Comparison of ENCODE assay signal across 35 mouse cellular contexts in the genomic region with DNA sequence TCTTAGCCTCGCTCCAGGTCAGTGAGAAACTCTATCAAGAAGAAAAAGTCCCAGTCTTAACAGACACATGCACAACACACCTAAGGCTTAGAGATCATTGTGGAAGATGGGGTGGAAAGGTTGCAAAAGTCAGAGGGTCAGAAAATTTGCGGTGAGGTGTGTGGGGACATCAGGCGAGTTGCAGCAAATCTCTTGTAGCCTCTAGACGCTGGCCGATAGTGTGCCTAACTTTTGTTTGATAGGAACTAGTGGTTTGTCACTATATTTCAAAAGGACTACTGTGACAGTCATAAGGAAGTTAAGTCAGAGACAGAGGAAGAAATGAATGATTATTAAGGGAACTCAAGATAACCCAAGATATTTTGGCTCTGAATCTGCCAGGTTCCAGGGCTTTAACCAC. TPM values are rescaled to one million over a fixed set of nuclear protein-coding genes. Genes with fewer than 3 reads are reported as not detected.
A peak's percentile ranks its signal among the peaks of the same experiment; 100 is the strongest.
DNase-seq lines count a peak whose midpoint lies in the region; ATAC-seq lines count a peak whose summit lies in the region.
"Had no signal": no experiment of that assay in that cellular context is flagged by ENCODE, and none has a peak within 500 bp of the region (broad histone marks: within the 10 kb centered on the region; RNA-seq: fewer than 3 reads in every experiment).

No protein-coding gene starts in this region.

- no peak overlapping the region for H3K9ac ChIP-seq in lung, embryonic 15.5 days
- no peak overlapping the region for H3K9ac ChIP-seq in intestine, embryonic 14.5 days (ENCODE audit: low read length)
- H3K9ac ChIP-seq: heart, embryonic 13.5 days; hindbrain, embryonic 15.5 days; kidney, embryonic 15.5 days; liver, embryonic 13.5 days had no signal

- H3K9me3 ChIP-seq in lung, embryonic 15.5 days = no peaks in the 10 kb centered on the region
- no peaks in the 10 kb centered on the region for H3K9me3 ChIP-seq in intestine, embryonic 14.5 days (ENCODE audit: control insufficient read depth, low read length)
- H3K9me3 ChIP-seq: heart, embryonic 13.5 days; hindbrain, embryonic 10.5 days; hindbrain, embryonic 15.5 days; kidney, embryonic 15.5 days; liver, embryonic 13.5 days had no signal

- H3K27ac ChIP-seq in lung, embryonic 15.5 days = peak overlapping the region; percentile 80
- peak overlapping the region; percentile 69 for H3K27ac ChIP-seq in intestine, embryonic 14.5 days (ENCODE audit: low read depth)
- H3K27ac ChIP-seq: heart, adult 2 months; heart, embryonic 13.5 days; hindbrain, embryonic 10.5 days; hindbrain, embryonic 15.5 days; kidney, embryonic 15.5 days; left cerebral cortex, adult 2 months; liver, embryonic 13.5 days; macrophage had no signal

- H3K36me3 ChIP-seq in lung, embryonic 15.5 days = no peaks in the 10 kb centered on the region
- no peaks in the 10 kb centered on the region for H3K36me3 ChIP-seq in intestine, embryonic 14.5 days (ENCODE audit: control insufficient read depth, insufficient read depth, low read length)
- H3K36me3 ChIP-seq: heart, embryonic 13.5 days; hindbrain, embryonic 10.5 days; hindbrain, embryonic 15.5 days; kidney, embryonic 15.5 days; liver, embryonic 13.5 days had no signal

- no peak for ATAC-seq in lung, embryonic 15.5 days (ENCODE audit: borderline replicate concordance, extremely low read depth, low FRiP score, low TSS enrichment)
- ATAC-seq in intestine, embryonic 14.5 days (replicated peaks; ENCODE audit: low FRiP score, low TSS enrichment, low read depth) = no peak
- peak; percentile 47 for ATAC-seq in megakaryocyte progenitor cell, adult 5-6 weeks (replicated peaks; ENCODE audit: poor library complexity)
- ATAC-seq: forebrain, embryonic 14.5 days; inflammation-experienced regulatory T-cells, adult 6 months had no signal

- no peak overlapping the region for H3K4me2 ChIP-seq in lung, embryonic 15.5 days
- peak overlapping the region; percentile 3; the same call in 1 of the 2 replicates for H3K4me2 ChIP-seq in intestine, embryonic 14.5 days (ENCODE audit: low read length)
- H3K4me2 ChIP-seq: heart, embryonic 13.5 days; hindbrain, embryonic 15.5 days; kidney, embryonic 15.5 days; liver, embryonic 13.5 days; midbrain, embryonic 11.5 days had no signal

- 81% methylated on average over 5 of the region's 5 CpGs for WGBS in lung, embryonic 15.5 days
- 91% methylated on average over 5 of the region's 5 CpGs for WGBS in intestine, embryonic 14.5 days

- H3K27me3 ChIP-seq in lung, embryonic 15.5 days = no peaks in the 10 kb centered on the region
- no peaks in the 10 kb centered on the region for H3K27me3 ChIP-seq in intestine, embryonic 14.5 days (replicated peaks; ENCODE audit: control insufficient read depth, insufficient read depth, low read length)
- H3K27me3 ChIP-seq: heart, embryonic 13.5 days; hindbrain, embryonic 15.5 days; kidney, embryonic 15.5 days; liver, embryonic 13.5 days had no signal

- H3K4me3 ChIP-seq in lung, embryonic 15.5 days = no peak overlapping the region
- H3K4me3 ChIP-seq in intestine, embryonic 14.5 days (ENCODE audit: low read depth, low read length) = no peak overlapping the region
- H3K4me3 ChIP-seq: heart, adult 2 months; heart, embryonic 13.5 days; hindbrain, embryonic 10.5 days; hindbrain, embryonic 15.5 days; kidney, embryonic 15.5 days; left cerebral cortex, adult 2 months; liver, embryonic 13.5 days had no signal

- DNase-seq in lung, postnatal 25 days (ENCODE audit: low spot score) = no peak
- no peak for DNase-seq in intestine, embryonic 14.5 days (ENCODE audit: low spot score)
- DNase-seq in cerebellum, adult 11 months = no peak
- DNase-seq in urinary bladder, adult 18-20 months (ENCODE audit: low spot score in 2 of 2) = no peak
- no peak for DNase-seq in kidney, adult 18-20 months
- DNase-seq: adrenal gland, postnatal 25 days; cerebellum, postnatal 36 days; gastrocnemius, postnatal 25 days; heart, adult 2 months; kidney, postnatal 25 days; liver, embryonic 13.5 days; right cerebral cortex, postnatal 25 days had no signal

- peaks cover 17% of the 10 kb centered on the region for H3K4me1 ChIP-seq in lung, embryonic 15.5 days
- H3K4me1 ChIP-seq in intestine, embryonic 14.5 days (replicated peaks; ENCODE audit: control insufficient read depth, insufficient read depth, low read length) = peaks cover 12% of the 10 kb centered on the region
- H3K4me1 ChIP-seq: liver, embryonic 13.5 days had no signal

RNA-seq across cellular contexts. Expression of gene S100a6, which starts 14.7 kb away (rescaled TPM):
- 148 and 158 TPM in 2 replicates for polyA plus RNA-seq in lung, embryonic 15.5 days (2015; fragmentation: Nextera tagmentation; extraction: Ambion mirVana)
- polyA plus RNA-seq in intestine, embryonic 14.5 days (2014; fragmentation: Nextera tagmentation; extraction: Ambion mirVana) = 359 and 401 TPM in 2 replicates
- 31.2 and 57.3 TPM in 2 replicates for total RNA-seq in megakaryocyte progenitor cell, adult 5-6 weeks (2015)
- total RNA-seq in megakaryocyte progenitor cell, adult 5-6 weeks (2017) = 10.7 and 21.3 TPM in 2 replicates

RNA-seq across cellular contexts. Expression of gene S100a5, which starts 19.0 kb away (rescaled TPM):
- not detected in 2 replicates for polyA plus RNA-seq in lung, embryonic 15.5 days (2015; fragmentation: Nextera tagmentation; extraction: Ambion mirVana)
- 5.1 and 8.6 TPM in 2 replicates for polyA plus RNA-seq in intestine, embryonic 14.5 days (2014; fragmentation: Nextera tagmentation; extraction: Ambion mirVana)
- total RNA-seq in megakaryocyte progenitor cell, adult 5-6 weeks (2015) = not detected in 2 replicates
- total RNA-seq in megakaryocyte progenitor cell, adult 5-6 weeks (2017) = not detected in 2 replicates
- total RNA-seq: adrenal gland, adult 18-20 months; adrenal gland, postnatal 25 days; gastrocnemius, postnatal 25 days; heart, adult 2 months; heart, postnatal 10 days; layer of hippocampus, postnatal 14 days; left cerebral cortex, adult 2 months; left cerebral cortex, postnatal 36 days; neutrophil, adult 5-6 weeks had no signal
- polyA plus RNA-seq: brain, embryonic 14.5 days; embryonic facial prominence, embryonic 11.5 days; forebrain, embryonic 14.5 days; heart, adult 2 months; heart, embryonic 13.5 days; hindbrain, embryonic 10.5 days; hindbrain, embryonic 15.5 days; inflammation-experienced regulatory T-cells, adult 6 months; kidney, embryonic 15.5 days; limb, embryonic 14.5 days; liver, embryonic 13.5 days; macrophage; midbrain, embryonic 11.5 days; midbrain, embryonic 16.5 days; neural tube, embryonic 11.5 days had no signal

RNA-seq across cellular contexts. Expression of gene S100a4, which starts 23.8 kb away (rescaled TPM):
- polyA plus RNA-seq in lung, embryonic 15.5 days (2015; fragmentation: Nextera tagmentation; extraction: Ambion mirVana) = 6.0 and 8.9 TPM in 2 replicates
- 4.1 and 5.3 TPM in 2 replicates for polyA plus RNA-seq in intestine, embryonic 14.5 days (2014; fragmentation: Nextera tagmentation; extraction: Ambion mirVana)
- total RNA-seq in megakaryocyte progenitor cell, adult 5-6 weeks (2015) = 31.5 and 39.6 TPM in 2 replicates
- 19.4 and 53.6 TPM in 2 replicates for total RNA-seq in megakaryocyte progenitor cell, adult 5-6 weeks (2017)
- polyA plus RNA-seq: hindbrain, embryonic 10.5 days; midbrain, embryonic 16.5 days; neural tube, embryonic 11.5 days had no signal

RNA-seq across cellular contexts. Expression of gene Gm42674, which starts 25.7 kb away (rescaled TPM):
- not detected in 2 replicates for polyA plus RNA-seq in lung, embryonic 15.5 days (2015; fragmentation: Nextera tagmentation; extraction: Ambion mirVana)
- not detected in 2 replicates for polyA plus RNA-seq in intestine, embryonic 14.5 days (2014; fragmentation: Nextera tagmentation; extraction: Ambion mirVana)
- not detected in 2 replicates for total RNA-seq in megakaryocyte progenitor cell, adult 5-6 weeks (2015)
- not detected in 2 replicates for total RNA-seq in megakaryocyte progenitor cell, adult 5-6 weeks (2017)
- total RNA-seq: adrenal gland, adult 18-20 months; adrenal gland, postnatal 25 days; gastrocnemius, adult 18-20 months; gastrocnemius, postnatal 25 days; heart, adult 2 months; heart, postnatal 10 days; layer of hippocampus, postnatal 14 days; left cerebral cortex, adult 2 months; left cerebral cortex, postnatal 36 days; neutrophil, adult 5-6 weeks had no signal
- polyA plus RNA-seq: brain, embryonic 14.5 days; embryonic facial prominence, embryonic 11.5 days; forebrain, embryonic 14.5 days; frontal cortex, adult 2 months; heart, adult 2 months; heart, embryonic 13.5 days; hindbrain, embryonic 10.5 days; hindbrain, embryonic 15.5 days; inflammation-experienced regulatory T-cells, adult 6 months; kidney, embryonic 15.5 days; limb, embryonic 14.5 days; liver, embryonic 13.5 days; macrophage; midbrain, embryonic 11.5 days; midbrain, embryonic 16.5 days; neural tube, embryonic 11.5 days had no signal

RNA-seq across cellular contexts. Expression of gene S100a7a, which starts 26.5 kb away (rescaled TPM):
- polyA plus RNA-seq in lung, embryonic 15.5 days (2015; fragmentation: Nextera tagmentation; extraction: Ambion mirVana) = 0.11 and 0.16 TPM in 2 replicates
- polyA plus RNA-seq in intestine, embryonic 14.5 days (2014; fragmentation: Nextera tagmentation; extraction: Ambion mirVana) = 0.13 TPM in 1 of 2 replicates, not detected in the other
- total RNA-seq in megakaryocyte progenitor cell, adult 5-6 weeks (2015) = not detected in 2 replicates
- total RNA-seq in megakaryocyte progenitor cell, adult 5-6 weeks (2017) = not detected in 2 replicates
- total RNA-seq: gastrocnemius, adult 18-20 months had no signal
- polyA plus RNA-seq: embryonic facial prominence, embryonic 11.5 days; forebrain, embryonic 14.5 days; heart, embryonic 13.5 days; hindbrain, embryonic 10.5 days; hindbrain, embryonic 15.5 days; inflammation-experienced regulatory T-cells, adult 6 months; liver, embryonic 13.5 days; macrophage; midbrain, embryonic 11.5 days; midbrain, embryonic 16.5 days; neural tube, embryonic 11.5 days had no signal
